Mouse (Mus musculus) midbrain, embryonic 15.5 days (tissue): ENCODE measurements around the gene Dpyd. TPM values are rescaled to one million over a fixed set of nuclear protein-coding genes. Genes with fewer than 3 reads are reported as not detected.

Experiments
- ATAC-seq: fragments of 200-750 bp; cut with Nextera tagmentation; replicated peaks from 2 replicates; pipeline ENCODE4 v1.8.0; 2017; ENCODE audit warnings: moderate TSS enrichment
- H3K27ac ChIP-seq: fragments of 300-500 bp; sonication (generic); 2 replicates; pipeline ENCODE4 v1.5.1; 2015; ENCODE audit warnings: mild to moderate bottlenecking, inconsistent platforms
- H3K27me3 ChIP-seq: fragments of 300-500 bp; sonication (generic); replicated peaks from 2 replicates; pipeline ENCODE4 v1.6.1; 2015; ENCODE audit warnings: inconsistent platforms
- H3K36me3 ChIP-seq: fragments of 300-500 bp; sonication (generic); replicated peaks from 2 replicates; pipeline ENCODE4 v1.6.1; 2015; ENCODE audit warnings: inconsistent platforms
- H3K4me1 ChIP-seq: fragments of 300-500 bp; sonication (generic); 2 replicates; pipeline ENCODE4 v1.6.1; 2015; ENCODE audit warnings: inconsistent platforms
- H3K4me2 ChIP-seq: fragments of 300-500 bp; sonication (generic); 2 replicates; pipeline ENCODE4 v1.6.1; 2015; ENCODE audit warnings: inconsistent platforms, mild to moderate bottlenecking, moderate library complexity
- H3K4me3 ChIP-seq: fragments of 300-500 bp; sonication (generic); 2 replicates; pipeline ENCODE4 v1.5.1; 2015; ENCODE audit warnings: mild to moderate bottlenecking, inconsistent platforms
- H3K9ac ChIP-seq: fragments of 300-500 bp; sonication (generic); 2 replicates; pipeline ENCODE4 v1.6.1; 2015; ENCODE audit warnings: mild to moderate bottlenecking, inconsistent platforms
- H3K9me3 ChIP-seq: fragments of 300-500 bp; sonication (generic); 2 replicates; pipeline ENCODE4 v1.6.1; 2016; ENCODE audit warnings: inconsistent platforms
- WGBS: fragments of 180-500 bp; shearing (Covaris S2); methylation state at CpG from one replicate; pipeline ENCODE4 v1.1.7; 2015; ENCODE audit warnings: mixed read lengths; 5-methylcytosine and 5-hydroxymethylcytosine counted together
- polyA plus RNA-seq: library from polyadenylated mRNA; unstranded; fragments of >200 nt; fragmentation: Nextera tagmentation; extraction: Ambion mirVana; gene quantifications from 2 replicates; pipeline ENCODE4 v1.2.1, GENCODE M21; 2015

Dpyd gene
- 4.7 and 5.1 TPM in 2 replicates for polyA plus RNA-seq

- Histone ChIP-seq H3K9ac (peak within 1 kb of the TSS; percentile 57), H3K9me3 (no peaks in the 10 kb centered on the region), H3K4me2 (peak within 1 kb of the TSS; percentile 90), H3K27me3 (no peaks in the 10 kb centered on the region), H3K4me1 (peaks cover 8% of the 10 kb centered on the region), H3K4me3 (peak within 1 kb of the TSS; percentile 57), H3K27ac (no peak within 1 kb of the TSS), H3K36me3 (no peaks in the 10 kb centered on the region)
- peak; percentile 100 for ATAC-seq
- WGBS, result 6% methylated on average over 19 of the region's 19 CpGs
These were observed at the start of gene Dpyd for GRCm38 (mm10) chr3:118561554-118562310. TSS of gene Dpyd (plus strand) at chr3:118562129.

- Histone ChIP-seq H3K9ac (no peak overlapping the region), H3K4me2 (no peak overlapping the region), H3K4me3 (no peak overlapping the region), H3K27ac (no peak overlapping the region), H3K36me3 (no peaks in the 10 kb centered on the region), H3K9me3 (no peaks in the 10 kb centered on the region), H3K4me1 (no peaks in the 10 kb centered on the region), H3K27me3 (no peaks in the 10 kb centered on the region)
- WGBS, result 23% methylated on average over 2 of the region's 2 CpGs
- ATAC-seq, result 0 out of 2 replicates have a peak, but pooled peaks have one; percentile 22
These were observed 24.3 kb upstream of the Dpyd start for GRCm38 (mm10) chr3:118537676-118538075.

DNA sequence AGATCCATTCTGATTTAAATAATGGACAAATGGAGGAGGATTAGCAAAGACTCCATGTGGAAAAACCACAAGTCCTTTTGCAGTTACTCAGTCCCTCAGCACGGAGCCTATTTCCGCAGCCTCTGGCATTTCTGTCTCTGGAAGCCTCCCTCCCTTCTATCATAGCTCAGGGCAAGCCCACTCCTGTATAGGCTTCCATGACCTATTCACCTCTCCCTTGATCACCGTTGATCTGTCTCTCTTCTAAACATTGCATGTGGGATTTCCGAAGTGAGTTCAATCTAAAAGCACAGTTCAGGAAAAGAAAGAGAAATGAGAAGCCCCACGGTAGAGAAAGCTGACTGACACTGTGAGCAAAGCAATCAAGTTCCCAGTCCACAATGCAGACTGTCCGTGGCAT, 20.2 kb upstream of the Dpyd start:
- no peaks in the 10 kb centered on the region for H3K36me3 ChIP-seq
- 0 out of 2 replicates have a peak, but pooled peaks have one; percentile 48 for ATAC-seq
- no peaks in the 10 kb centered on the region for H3K9me3 ChIP-seq
- H3K9ac ChIP-seq, result no peak overlapping the region
- no peak overlapping the region for H3K4me2 ChIP-seq
- no peaks in the 10 kb centered on the region for H3K27me3 ChIP-seq
- 27% methylated on average over 6 of the region's 6 CpGs for WGBS
- H3K27ac ChIP-seq, result no peak overlapping the region
- H3K4me3 ChIP-seq, result no peak overlapping the region
- H3K4me1 ChIP-seq, result no peaks in the 10 kb centered on the region

- Histone ChIP-seq H3K4me2 (no peak overlapping the region), H3K4me1 (0 out of 2 replicates have a peak, but pooled peaks cover 4% of the 10 kb centered on the region), H3K36me3 (no peaks in the 10 kb centered on the region), H3K9ac (no peak overlapping the region), H3K4me3 (no peak overlapping the region), H3K9me3 (no peaks in the 10 kb centered on the region), H3K27me3 (no peaks in the 10 kb centered on the region), H3K27ac (no peak overlapping the region)
- no peak for ATAC-seq
- 29% methylated on average over 4 of the region's 4 CpGs for WGBS
These were observed 14.2 kb upstream of the Dpyd start for GRCm38 (mm10) chr3:118547551-118548210.

- no peaks in the 10 kb centered on the region for H3K9me3 ChIP-seq
- no peak overlapping the region for H3K9ac ChIP-seq
- no peak overlapping the region for H3K4me2 ChIP-seq
- H3K27ac ChIP-seq, result no peak overlapping the region
- no peaks in the 10 kb centered on the region for H3K36me3 ChIP-seq
- ATAC-seq, result no peak
- WGBS, result 50% methylated on average over 1 of the region's 1 CpGs
- no peak overlapping the region for H3K4me3 ChIP-seq
- H3K27me3 ChIP-seq, result no peaks in the 10 kb centered on the region
- peaks cover 8% of the 10 kb centered on the region for H3K4me1 ChIP-seq
These were observed 4.3 kb upstream of the Dpyd start for GRCm38 (mm10) chr3:118557605-118558004.

- H3K9me3 ChIP-seq, result no peaks in the 10 kb centered on the region
- H3K4me2 ChIP-seq, result no peak overlapping the region
- 87% methylated on average over 2 of the region's 2 CpGs for WGBS
- no peaks in the 10 kb centered on the region for H3K36me3 ChIP-seq
- H3K27ac ChIP-seq, result no peak overlapping the region
- no peaks in the 10 kb centered on the region for H3K27me3 ChIP-seq
- no peak for ATAC-seq
- no peak overlapping the region for H3K4me3 ChIP-seq
- H3K4me1 ChIP-seq, result peaks cover 8% of the 10 kb centered on the region
- H3K9ac ChIP-seq, result no peak overlapping the region
These were observed 2.0 kb upstream of the Dpyd start for GRCm38 (mm10) chr3:118559936-118560335.

DNA sequence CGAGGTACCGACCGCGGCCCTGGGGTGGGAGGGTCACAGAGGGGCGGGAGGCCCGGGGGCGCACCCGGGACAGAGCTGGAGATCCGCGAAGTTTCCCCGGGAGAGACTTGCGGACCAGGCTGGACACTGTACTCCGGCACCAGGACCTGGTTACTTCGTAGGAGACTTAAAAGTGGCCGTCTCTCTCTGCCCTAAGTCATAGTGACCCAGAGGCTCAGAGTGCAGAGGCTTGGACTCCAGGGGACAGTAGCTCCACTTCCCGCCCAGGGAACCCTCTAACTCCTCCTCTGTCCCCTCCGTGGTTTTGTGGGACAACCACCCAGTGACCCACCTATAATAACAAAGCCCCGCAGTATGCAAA, 362 bp downstream of the Dpyd start:
- H3K4me3 ChIP-seq, result peak overlapping the region; percentile 57
- peaks cover 8% of the 10 kb centered on the region for H3K4me1 ChIP-seq
- 0% methylated on average over 18 of the region's 18 CpGs for WGBS
- no peak; the same call in 1 of the 2 replicates for ATAC-seq
- no peaks in the 10 kb centered on the region for H3K27me3 ChIP-seq
- no peaks in the 10 kb centered on the region for H3K9me3 ChIP-seq
- peak overlapping the region; percentile 57 for H3K9ac ChIP-seq
- no peaks in the 10 kb centered on the region for H3K36me3 ChIP-seq
- H3K27ac ChIP-seq, result no peak overlapping the region
- peak overlapping the region; percentile 90 for H3K4me2 ChIP-seq

- no peak overlapping the region for H3K4me2 ChIP-seq
- no peak overlapping the region for H3K9ac ChIP-seq
- no peak overlapping the region for H3K4me3 ChIP-seq
- no peaks in the 10 kb centered on the region for H3K36me3 ChIP-seq
- peaks cover 6% of the 10 kb centered on the region for H3K4me1 ChIP-seq
- no peaks in the 10 kb centered on the region for H3K9me3 ChIP-seq
- ATAC-seq, result no peak
- no peaks in the 10 kb centered on the region for H3K27me3 ChIP-seq
- H3K27ac ChIP-seq, result no peak overlapping the region
- 71% methylated on average over 5 of the region's 5 CpGs for WGBS
These were observed 4.8 kb downstream of the Dpyd start for GRCm38 (mm10) chr3:118566779-118567178.

DNA sequence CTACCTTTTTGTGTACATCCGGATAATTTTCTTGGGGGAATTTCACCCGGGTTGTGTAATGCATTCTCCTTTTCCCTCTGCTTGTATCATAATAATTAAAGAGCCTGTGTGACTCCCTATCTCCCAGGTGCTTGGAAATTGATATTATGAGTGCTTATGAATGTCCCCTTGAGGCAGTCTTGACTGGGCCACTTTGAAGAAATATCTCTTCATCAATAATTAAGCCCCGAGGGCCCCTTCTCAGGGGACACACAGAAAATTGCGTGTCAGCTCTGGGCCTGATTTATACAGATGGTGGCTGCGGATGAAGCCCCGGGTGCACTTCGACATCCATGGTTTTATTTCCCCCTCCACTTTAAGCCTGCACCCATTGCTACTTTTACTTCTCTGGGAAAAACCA, 8.3 kb downstream of the Dpyd start:
- 54% methylated on average over 7 of the region's 7 CpGs for WGBS
- no peak overlapping the region for H3K9ac ChIP-seq
- no peak overlapping the region for H3K4me3 ChIP-seq
- no peaks in the 10 kb centered on the region for H3K27me3 ChIP-seq
- H3K4me1 ChIP-seq, result no peaks in the 10 kb centered on the region
- H3K9me3 ChIP-seq, result no peaks in the 10 kb centered on the region
- H3K27ac ChIP-seq, result no peak overlapping the region
- no peak for ATAC-seq
- H3K36me3 ChIP-seq, result no peaks in the 10 kb centered on the region
- no peak overlapping the region for H3K4me2 ChIP-seq

GRCm38 (mm10) chr3:118590559-118590958, 28.6 kb downstream of the Dpyd start:
- Histone ChIP-seq H3K27me3 (no peaks in the 10 kb centered on the region), H3K9ac (no peak overlapping the region), H3K4me2 (no peak overlapping the region), H3K9me3 (no peaks in the 10 kb centered on the region), H3K27ac (no peak overlapping the region), H3K4me3 (no peak overlapping the region), H3K4me1 (no peaks in the 10 kb centered on the region), H3K36me3 (no peaks in the 10 kb centered on the region)
- 74% methylated on average over 1 of the region's 1 CpGs for WGBS
- ATAC-seq, result no peak

DNA sequence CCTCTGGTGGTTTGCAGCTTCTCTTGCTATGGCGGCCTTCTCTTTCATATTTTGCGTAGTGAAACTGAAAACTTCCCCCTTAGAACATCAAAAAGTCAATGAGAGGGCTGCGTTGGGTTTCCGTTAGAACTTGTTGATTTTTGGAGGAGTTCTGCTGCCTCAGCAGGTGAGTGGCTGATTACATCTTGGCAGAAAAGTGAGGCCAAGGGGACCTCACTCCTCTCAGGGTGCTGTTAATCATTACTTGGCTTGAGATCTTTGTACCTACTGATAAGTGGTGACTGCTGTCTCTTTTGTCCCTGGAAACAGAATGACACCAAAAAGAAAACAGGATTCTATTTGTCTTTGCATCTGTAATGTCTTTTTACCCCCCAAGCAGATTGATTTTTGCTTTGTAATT, 32.9 kb downstream of the Dpyd start:
- Histone ChIP-seq H3K4me1 (no peaks in the 10 kb centered on the region), H3K36me3 (no peaks in the 10 kb centered on the region), H3K4me3 (no peak overlapping the region), H3K27ac (no peak overlapping the region), H3K9ac (no peak overlapping the region), H3K9me3 (no peaks in the 10 kb centered on the region), H3K27me3 (no peaks in the 10 kb centered on the region), H3K4me2 (no peak overlapping the region)
- WGBS, result 87% methylated on average over 4 of the region's 4 CpGs
- ATAC-seq, result no peak

DNA sequence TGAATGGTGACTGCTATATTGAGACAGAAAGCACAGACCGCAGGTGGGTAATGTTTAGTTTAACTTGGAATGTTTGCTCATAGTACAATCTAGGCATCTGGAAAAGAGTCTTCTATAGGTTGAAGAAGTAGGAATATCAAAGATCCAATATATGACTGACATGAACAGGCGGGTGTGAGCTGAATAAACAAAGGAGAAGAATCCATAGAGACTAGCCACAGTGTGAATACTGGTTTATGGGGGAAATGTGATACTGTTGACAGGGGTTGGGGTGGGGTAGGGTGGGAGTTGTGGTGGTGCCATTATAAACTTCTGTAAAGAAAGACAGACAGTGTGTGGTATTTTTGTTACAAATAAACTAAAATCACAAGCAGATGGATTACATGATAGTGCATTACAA, 33.8 kb downstream of the Dpyd start:
- Histone ChIP-seq H3K36me3 (no peaks in the 10 kb centered on the region), H3K27ac (no peak overlapping the region), H3K4me3 (no peak overlapping the region), H3K27me3 (no peaks in the 10 kb centered on the region), H3K4me1 (no peaks in the 10 kb centered on the region), H3K9me3 (no peaks in the 10 kb centered on the region), H3K4me2 (no peak overlapping the region), H3K9ac (no peak overlapping the region)
- 86% methylated on average over 2 of the region's 2 CpGs for WGBS
- ATAC-seq, result no peak
